Mouse (Mus musculus) MEL (cell line): ENCODE measurements around the gene Nme2.

ENCODE experiments used
- CTCF ChIP-seq, 3 experiments: IDR thresholded peaks in 2 of 3; conservative IDR thresholded peaks in 1 of 3; 2 replicates each; pipeline ENCODE4 v1.5.1; 2011 to 2012; ENCODE audit warnings: low read length in 3 of 3, low read depth in 2 of 3, mild to moderate bottlenecking in 2 of 3, improper control_type of control experiment in 1 of 3, inconsistent platforms in 1 of 3, mixed read lengths in 1 of 3, moderate library complexity in 1 of 3; ENCODE audit not compliant: control insufficient read depth in 1 of 3, insufficient read depth in 1 of 3, poor library complexity in 1 of 3, severe bottlenecking in 1 of 3
- MXI1 ChIP-seq: IDR thresholded peaks from 2 replicates; pipeline ENCODE4 v1.6.1; 2011; ENCODE audit warnings: mild to moderate bottlenecking, low read depth, low read length, improper control_type of control experiment
- POLR2AphosphoS5 ChIP-seq: IDR thresholded peaks from 2 replicates; pipeline ENCODE4 v1.6.1; 2012; ENCODE audit warnings: low read depth, borderline replicate concordance, mild to moderate bottlenecking, inconsistent platforms, low read length, moderate library complexity, mixed read lengths
- RCOR1 ChIP-seq: IDR thresholded peaks from 2 replicates; pipeline ENCODE4 v1.6.1; 2012; ENCODE audit warnings: low read depth, mild to moderate bottlenecking, inconsistent platforms, low read length, improper control_type of control experiment
- SMC3 ChIP-seq: IDR thresholded peaks from 2 replicates; pipeline ENCODE4 v1.6.1; 2011; ENCODE audit warnings: low read depth, low read length, improper control_type of control experiment
- TAL1 ChIP-seq: IDR thresholded peaks from 2 replicates; pipeline ENCODE4 v1.6.1; 2012; ENCODE audit warnings: mild to moderate bottlenecking, inconsistent platforms, low read length, moderate library complexity, mixed read lengths
- USF1 ChIP-seq: IDR thresholded peaks from 2 replicates; pipeline ENCODE4 v1.6.1; 2014; ENCODE audit warnings: low read depth, mild to moderate bottlenecking, inconsistent platforms, low read length, improper control_type of control experiment, moderate library complexity
- ZNF384 ChIP-seq: IDR thresholded peaks from 2 replicates; pipeline ENCODE4 v1.6.1; 2012; ENCODE audit warnings: low read depth, mild to moderate bottlenecking, inconsistent platforms, low read length, improper control_type of control experiment

GRCm38 (mm10) chr11:93950045-93950444 is 6.0 kb downstream of the Nme2 start:
- TF ChIP-seq RCOR1: no peak
- TF ChIP-seq CTCF (IDR thresholded peaks at IDR 0.05 in 2 of 3, conservative IDR thresholded peaks at IDR 0.05 in 1 of 3; ENCODE audit: control insufficient read depth in 1 of 3, insufficient read depth in 1 of 3, low read depth in 2 of 3, low read length in 3 of 3, poor library complexity in 1 of 3, severe bottlenecking in 1 of 3): peak in 1 of 3 experiments; percentile 30; a peak in 2 of 6 replicates
- no peak for TF ChIP-seq ZNF384
- no peak for TF ChIP-seq POLR2AphosphoS5
- no peak for TF ChIP-seq SMC3
- no peak for TF ChIP-seq MXI1
- no peak for TF ChIP-seq USF1
- no peak for TF ChIP-seq TAL1
